Mouse (Mus musculus) embryonic facial prominence, embryonic 13.5 days (tissue): ENCODE measurements around the gene Xrcc6. TPM values are rescaled to one million over a fixed set of nuclear protein-coding genes. Genes with fewer than 3 reads are reported as not detected.
A peak's percentile ranks its signal among the peaks of the same experiment; 100 is the strongest.

Source experiments
- ATAC-seq: fragments of 200-750 bp; cut with Nextera tagmentation; 2 replicates; pipeline ENCODE4 v1.8.0; 2017; ENCODE audit warnings: low read depth; ENCODE audit not compliant: insufficient number of reproducible peaks, insufficient read depth, low FRiP score, low TSS enrichment
- H3K27ac ChIP-seq: fragments of 300-500 bp; sonication (generic); 2 replicates; pipeline ENCODE4 v1.5.1; 2015; ENCODE audit warnings: moderate library complexity, mild to moderate bottlenecking, inconsistent platforms
- H3K27me3 ChIP-seq: fragments of 300-500 bp; sonication (generic); 2 replicates; pipeline ENCODE4 v1.6.1; 2015; ENCODE audit warnings: mild to moderate bottlenecking, inconsistent platforms
- H3K36me3 ChIP-seq: fragments of 300-500 bp; sonication (generic); 2 replicates; pipeline ENCODE4 v1.6.1; 2015; ENCODE audit warnings: mild to moderate bottlenecking, inconsistent platforms
- H3K4me1 ChIP-seq: fragments of 300-500 bp; sonication (generic); 2 replicates; pipeline ENCODE4 v1.6.1; 2015; ENCODE audit warnings: inconsistent platforms
- H3K4me2 ChIP-seq: fragments of 300-500 bp; sonication (generic); 2 replicates; pipeline ENCODE4 v1.6.1; 2015; ENCODE audit warnings: moderate library complexity, mild to moderate bottlenecking, inconsistent platforms
- H3K4me3 ChIP-seq: fragments of 300-500 bp; sonication (generic); 2 replicates; pipeline ENCODE4 v1.5.1; 2015; ENCODE audit warnings: mild to moderate bottlenecking, inconsistent platforms
- H3K9ac ChIP-seq: fragments of 300-500 bp; sonication (generic); 2 replicates; pipeline ENCODE4 v1.6.1; 2015; ENCODE audit warnings: mild to moderate bottlenecking, inconsistent platforms
- H3K9me3 ChIP-seq: fragments of 300-500 bp; sonication (generic); 2 replicates; pipeline ENCODE4 v1.6.1; 2016; ENCODE audit warnings: inconsistent platforms
- WGBS: fragments of 180-500 bp; shearing (Covaris S2); methylation state at CpG from one replicate; pipeline ENCODE4 v1.1.7; 2015; ENCODE audit warnings: mixed read lengths; 5-methylcytosine and 5-hydroxymethylcytosine counted together
- polyA plus RNA-seq: library from polyadenylated mRNA; unstranded; fragments of >200 nt; fragmentation: Nextera tagmentation; extraction: Ambion mirVana; gene quantifications from 2 replicates; pipeline ENCODE4 v1.2.1, GENCODE M21; 2015

Gene Xrcc6
- polyA plus RNA-seq, 1 experiment from 2014 or later, result 98.2 TPM

GRCm38 (mm10) chr15:82027276-82027675, 39.6 kb downstream of the Xrcc6 start:
- H3K9me3 ChIP-seq, result no peaks in the 10 kb centered on the region
- H3K4me2 ChIP-seq, result no peak overlapping the region
- H3K9ac ChIP-seq, result no peak overlapping the region
- H3K4me3 ChIP-seq, result no peak overlapping the region
- H3K4me1 ChIP-seq, result no peaks in the 10 kb centered on the region
- ATAC-seq, result no peak
- H3K27ac ChIP-seq, result no peak overlapping the region
- WGBS, result 92% methylated on average over 7 of the region's 7 CpGs
- H3K36me3 ChIP-seq, result peaks cover 98% of the 10 kb centered on the region
- H3K27me3 ChIP-seq, result no peaks in the 10 kb centered on the region

GRCm38 (mm10) chr15:82027726-82028125, 40.1 kb downstream of the Xrcc6 start:
- no peak overlapping the region for H3K4me3 ChIP-seq
- ATAC-seq, result no peak
- no peak overlapping the region for H3K4me2 ChIP-seq
- H3K27me3 ChIP-seq, result no peaks in the 10 kb centered on the region
- H3K4me1 ChIP-seq, result no peaks in the 10 kb centered on the region
- H3K27ac ChIP-seq, result no peak overlapping the region
- WGBS, result 82% methylated on average over 7 of the region's 7 CpGs
- peaks cover 96% of the 10 kb centered on the region for H3K36me3 ChIP-seq
- H3K9ac ChIP-seq, result no peak overlapping the region
- H3K9me3 ChIP-seq, result no peaks in the 10 kb centered on the region

GRCm38 (mm10) chr15:82032386-82032785, 44.8 kb downstream of the Xrcc6 start:
- no peaks in the 10 kb centered on the region for H3K27me3 ChIP-seq
- H3K9me3 ChIP-seq, result no peaks in the 10 kb centered on the region
- ATAC-seq, result no peak
- H3K36me3 ChIP-seq, result peaks cover 91% of the 10 kb centered on the region
- H3K27ac ChIP-seq, result no peak overlapping the region
- H3K4me2 ChIP-seq, result no peak overlapping the region
- H3K9ac ChIP-seq, result no peak overlapping the region
- H3K4me3 ChIP-seq, result no peak overlapping the region
- H3K4me1 ChIP-seq, result no peaks in the 10 kb centered on the region
- WGBS, result 85% methylated on average over 7 of the region's 7 CpGs

GRCm38 (mm10) chr15:82033762-82034161, 46.1 kb downstream of the Xrcc6 start, which contains the start of gene Desi1:
TSS of gene Desi1 (minus strand) at chr15:82033862.
- Histone ChIP-seq H3K4me1 (no peaks in the 10 kb centered on the region), H3K27me3 (no peaks in the 10 kb centered on the region), H3K4me3 (no peak within 1 kb of the TSS), H3K27ac (no peak within 1 kb of the TSS), H3K36me3 (peaks cover 91% of the 10 kb centered on the region), H3K9me3 (no peaks in the 10 kb centered on the region), H3K9ac (no peak within 1 kb of the TSS), H3K4me2 (no peak within 1 kb of the TSS)
- 94% methylated on average over 4 of the region's 4 CpGs for WGBS
- no peak for ATAC-seq

GRCm38 (mm10) chr15:82035904-82036689, 48.5 kb downstream of the Xrcc6 start:
- H3K27ac ChIP-seq, result no peak overlapping the region
- H3K9me3 ChIP-seq, result no peaks in the 10 kb centered on the region
- H3K4me3 ChIP-seq, result no peak overlapping the region
- no peak overlapping the region for H3K4me2 ChIP-seq
- no peak overlapping the region for H3K9ac ChIP-seq
- H3K4me1 ChIP-seq, result no peaks in the 10 kb centered on the region
- peaks cover 88% of the 10 kb centered on the region for H3K36me3 ChIP-seq
- H3K27me3 ChIP-seq, result no peaks in the 10 kb centered on the region
- no peak for ATAC-seq
- WGBS, result 82% methylated on average over 12 of the region's 12 CpGs

- Histone ChIP-seq H3K9me3 (no peaks in the 10 kb centered on the region), H3K36me3 (peaks cover 65% of the 10 kb centered on the region), H3K9ac (no peak overlapping the region), H3K27me3 (no peaks in the 10 kb centered on the region), H3K4me3 (no peak overlapping the region), H3K4me1 (peaks cover 3% of the 10 kb centered on the region; the same call in 1 of the 2 replicates), H3K27ac (no peak overlapping the region), H3K4me2 (no peak overlapping the region)
- 100% methylated on average over 1 of the region's 1 CpGs for WGBS
- ATAC-seq, result no peak
These were observed 53.0 kb downstream of the Xrcc6 start for GRCm38 (mm10) chr15:82040650-82041049.

GRCm38 (mm10) chr15:82044166-82044784, 56.6 kb downstream of the Xrcc6 start:
- H3K9ac ChIP-seq, result no peak overlapping the region
- no peak overlapping the region for H3K4me3 ChIP-seq
- peaks cover 31% of the 10 kb centered on the region for H3K36me3 ChIP-seq
- no peaks in the 10 kb centered on the region for H3K27me3 ChIP-seq
- H3K27ac ChIP-seq, result no peak overlapping the region
- peaks cover 15% of the 10 kb centered on the region for H3K4me1 ChIP-seq
- H3K4me2 ChIP-seq, result no peak overlapping the region
- ATAC-seq, result no peak
- 96% methylated on average over 7 of the region's 7 CpGs for WGBS
- no peaks in the 10 kb centered on the region for H3K9me3 ChIP-seq

- Histone ChIP-seq H3K4me2 (peak overlapping the region; percentile 89), H3K4me1 (peaks cover 15% of the 10 kb centered on the region), H3K4me3 (peak overlapping the region; percentile 100), H3K9ac (peak overlapping the region; percentile 99), H3K36me3 (peaks cover 16% of the 10 kb centered on the region), H3K27me3 (no peaks in the 10 kb centered on the region), H3K9me3 (no peaks in the 10 kb centered on the region), H3K27ac (peak overlapping the region; percentile 95; the same call in 1 of the 2 replicates)
- 4% methylated on average over 26 of the region's 26 CpGs for WGBS
- ATAC-seq, result no peak
These were observed 58.7 kb downstream of the Xrcc6 start for GRCm38 (mm10) chr15:82046246-82046891.

- peak within 1 kb of the TSS; percentile 89 for H3K4me2 ChIP-seq
- peaks cover 15% of the 10 kb centered on the region for H3K4me1 ChIP-seq
- H3K27me3 ChIP-seq, result no peaks in the 10 kb centered on the region
- peak within 1 kb of the TSS; percentile 99 for H3K9ac ChIP-seq
- no peaks in the 10 kb centered on the region for H3K9me3 ChIP-seq
- WGBS, result under 1% methylated on average over 74 of the region's 74 CpGs
- ATAC-seq, result 0 out of 2 replicates have a peak, but pooled peaks have one; percentile 61
- H3K27ac ChIP-seq, result peak within 1 kb of the TSS; percentile 95
- peak within 1 kb of the TSS; percentile 100 for H3K4me3 ChIP-seq
- H3K36me3 ChIP-seq, result peaks cover 14% of the 10 kb centered on the region
These were observed 59.6 kb downstream of the Xrcc6 start, which contains the start of gene Snu13 for GRCm38 (mm10) chr15:82047080-82047883. TSS of gene Snu13 (minus strand) at chr15:82047598.

GRCm38 (mm10) chr15:82052544-82052943, 64.9 kb downstream of the Xrcc6 start:
- Histone ChIP-seq H3K4me2 (no peak overlapping the region), H3K27me3 (no peaks in the 10 kb centered on the region), H3K4me1 (peaks cover 3% of the 10 kb centered on the region; the same call in 1 of the 2 replicates), H3K27ac (no peak overlapping the region), H3K9me3 (no peaks in the 10 kb centered on the region), H3K36me3 (no peaks in the 10 kb centered on the region), H3K9ac (no peak overlapping the region), H3K4me3 (no peak overlapping the region)
- ATAC-seq, result no peak
- WGBS, result 49% methylated on average over 5 of the region's 5 CpGs

GRCm38 (mm10) chr15:82058719-82059201, 71.1 kb downstream of the Xrcc6 start, which contains the start of gene 4930407I10Rik:
TSS of gene 4930407I10Rik (plus strand) at chr15:82059151.
- peaks cover 18% of the 10 kb centered on the region for H3K27me3 ChIP-seq
- H3K4me3 ChIP-seq, result no peak within 1 kb of the TSS
- no peaks in the 10 kb centered on the region for H3K36me3 ChIP-seq
- H3K9me3 ChIP-seq, result no peaks in the 10 kb centered on the region
- H3K4me1 ChIP-seq, result peaks cover 9% of the 10 kb centered on the region
- H3K27ac ChIP-seq, result no peak within 1 kb of the TSS
- no peak for ATAC-seq
- H3K9ac ChIP-seq, result no peak within 1 kb of the TSS
- 80% methylated on average over 1 of the region's 1 CpGs for WGBS
- H3K4me2 ChIP-seq, result no peak within 1 kb of the TSS
